Mouse (Mus musculus) myocyte (in vitro differentiated cells): ENCODE measurements around the gene Slc29a4. TPM values are rescaled to one million over a fixed set of nuclear protein-coding genes. Genes with fewer than 3 reads are reported as not detected.

Source experiments
- H3K27me3 ChIP-seq: one replicate; pipeline ENCODE4 v1.6.1; 2011; ENCODE audit not compliant: control insufficient read depth, insufficient read depth, insufficient read length
- H3K36me3 ChIP-seq: one replicate; pipeline ENCODE4 v1.6.1; 2011; ENCODE audit not compliant: control insufficient read depth, insufficient read depth
- H3K4me2 ChIP-seq: one replicate; pipeline ENCODE4 v1.6.1; 2011; ENCODE audit warnings: low read depth, control low read depth
- H3K4me3 ChIP-seq: one replicate; pipeline ENCODE4 v1.5.1; 2011; ENCODE audit warnings: mild to moderate bottlenecking, control low read depth, moderate library complexity
- H3K79me2 ChIP-seq: one replicate; pipeline ENCODE4 v1.6.1; 2011; ENCODE audit not compliant: control insufficient read depth, insufficient read depth
- H3ac ChIP-seq: one replicate; pipeline ENCODE4 v1.6.1; 2011; ENCODE audit not compliant: control insufficient read depth, insufficient read length
- CEBPB ChIP-seq: IDR thresholded peaks from 2 replicates; pipeline ENCODE4 v1.6.1; 2011; ENCODE audit warnings: mild to moderate bottlenecking, moderate library complexity; ENCODE audit not compliant: poor library complexity, insufficient read depth, severe bottlenecking
- E2F4 ChIP-seq: IDR thresholded peaks from one replicate; pipeline ENCODE4 v1.6.1; 2011; ENCODE audit warnings: mild to moderate bottlenecking, control low read depth, moderate library complexity; ENCODE audit not compliant: insufficient read depth
- MAX ChIP-seq: IDR thresholded peaks from one replicate; pipeline ENCODE4 v1.6.1; 2011; ENCODE audit warnings: low read depth, mild to moderate bottlenecking, control low read depth
- MYOD1 ChIP-seq, 3 experiments: IDR thresholded peaks; one replicate each; pipeline ENCODE4 v1.6.1; 2011; ENCODE audit warnings: control low read depth in 2 of 3, low read depth in 2 of 3, mild to moderate bottlenecking in 2 of 3, moderate library complexity in 1 of 3; ENCODE audit not compliant: insufficient read length in 2 of 3, control insufficient read depth in 1 of 3
- MYOG ChIP-seq, 3 experiments: IDR thresholded peaks; one replicate each; pipeline ENCODE4 v1.6.1; 2011; ENCODE audit warnings: control low read depth in 2 of 3, low read depth in 2 of 3, mild to moderate bottlenecking in 2 of 3; ENCODE audit not compliant: insufficient read length in 2 of 3, control insufficient read depth in 1 of 3, insufficient read depth in 1 of 3
- POLR2A ChIP-seq: IDR thresholded peaks from one replicate; pipeline ENCODE4 v1.6.1; 2011; ENCODE audit warnings: low read depth, mild to moderate bottlenecking, control low read depth, moderate library complexity; ENCODE audit not compliant: insufficient read length
- POLR2AphosphoS2 ChIP-seq: IDR thresholded peaks from one replicate; pipeline ENCODE4 v1.6.1; 2011; ENCODE audit warnings: low read depth, control low read depth; ENCODE audit not compliant: insufficient read length
- REST ChIP-seq: IDR thresholded peaks from one replicate; pipeline ENCODE4 v1.6.1; 2011; ENCODE audit warnings: mild to moderate bottlenecking, control low read depth, moderate library complexity; ENCODE audit not compliant: insufficient read depth, insufficient read length
- SRF ChIP-seq: IDR thresholded peaks from one replicate; pipeline ENCODE4 v1.6.1; 2011; ENCODE audit warnings: low read depth; ENCODE audit not compliant: control insufficient read depth, insufficient read length
- TCF12 ChIP-seq: IDR thresholded peaks from one replicate; pipeline ENCODE4 v1.6.1; 2011; ENCODE audit warnings: mild to moderate bottlenecking, control low read depth; ENCODE audit not compliant: poor library complexity, insufficient read depth, severe bottlenecking
- TCF3 ChIP-seq: IDR thresholded peaks from one replicate; pipeline ENCODE4 v1.6.1; 2011; ENCODE audit warnings: low read depth, control low read depth; ENCODE audit not compliant: insufficient read length
- USF1 ChIP-seq: IDR thresholded peaks from one replicate; pipeline ENCODE4 v1.6.1; 2011; ENCODE audit warnings: low read depth, mild to moderate bottlenecking, control low read depth, moderate library complexity
- polyA plus RNA-seq: library from polyadenylated mRNA; unstranded; fragments of >200 nt; fragmentation: generic; extraction: Trizol; gene quantifications from one replicate; pipeline ENCODE4 v1.2.1, GENCODE M21; 2012; ENCODE audit warnings: missing spikeins

Slc29a4 gene
- polyA plus RNA-seq, 1 experiment, result not detected

DNA sequence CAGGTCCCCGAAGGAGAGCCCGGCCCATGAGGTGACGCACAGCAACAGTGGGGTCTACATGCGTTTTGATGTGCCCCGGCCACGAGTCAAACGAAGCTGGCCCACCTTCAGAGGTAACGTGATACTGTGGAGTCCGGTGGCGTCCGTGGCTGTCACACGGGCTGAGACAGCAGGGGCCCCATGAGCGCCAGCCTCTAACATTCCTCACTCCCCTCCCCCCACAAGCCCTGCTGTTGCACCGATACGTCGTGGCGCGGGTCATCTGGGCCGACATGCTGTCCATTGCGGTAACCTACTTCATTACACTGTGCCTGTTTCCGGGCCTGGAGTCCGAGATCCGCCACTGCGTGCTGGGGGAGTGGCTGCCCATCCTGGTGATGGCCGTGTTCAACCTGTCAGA lies 26.2 kb downstream of the Slc29a4 start:
- H3K27me3 ChIP-seq, result peaks cover 29% of the 10 kb centered on the region
- no peak overlapping the region for H3K4me3 ChIP-seq
- no peaks in the 10 kb centered on the region for H3K36me3 ChIP-seq
- H3K4me2 ChIP-seq, result no peak overlapping the region
- no peak for TF ChIP-seq MAX
- no peak for TF ChIP-seq POLR2AphosphoS2
- no peak for TF ChIP-seq CEBPB
- no peak for TF ChIP-seq SRF
- no peak for TF ChIP-seq MYOG (IDR thresholded peaks at IDR 0.05; ENCODE audit: control insufficient read depth in 1 of 3, insufficient read depth in 1 of 3, insufficient read length in 2 of 3, low read depth in 2 of 3)
- TF ChIP-seq TCF3, result no peak
- no peak for TF ChIP-seq E2F4
- TF ChIP-seq POLR2A, result no peak
- TF ChIP-seq TCF12, result no peak
- TF ChIP-seq REST, result no peak
- no peak for TF ChIP-seq USF1
- no peak for TF ChIP-seq MYOD1 (IDR thresholded peaks at IDR 0.05; ENCODE audit: control insufficient read depth in 1 of 3, insufficient read length in 2 of 3, low read depth in 2 of 3)
- no peak overlapping the region for H3ac ChIP-seq
- no peaks in the 10 kb centered on the region for H3K79me2 ChIP-seq

- no peak for TF ChIP-seq POLR2AphosphoS2
- TF ChIP-seq MYOG (IDR thresholded peaks at IDR 0.05; ENCODE audit: control insufficient read depth in 1 of 3, insufficient read depth in 1 of 3, insufficient read length in 2 of 3, low read depth in 2 of 3), result no peak
- no peak for TF ChIP-seq E2F4
- no peak for TF ChIP-seq TCF12
- TF ChIP-seq TCF3, result no peak
- TF ChIP-seq USF1, result no peak
- no peak for TF ChIP-seq CEBPB
- no peak for TF ChIP-seq MAX
- TF ChIP-seq POLR2A, result no peak
- no peak for TF ChIP-seq MYOD1 (IDR thresholded peaks at IDR 0.05; ENCODE audit: control insufficient read depth in 1 of 3, insufficient read length in 2 of 3, low read depth in 2 of 3)
- H3K27me3 ChIP-seq, result peaks cover 26% of the 10 kb centered on the region
- no peak overlapping the region for H3K4me3 ChIP-seq
- no peaks in the 10 kb centered on the region for H3K79me2 ChIP-seq
- no peaks in the 10 kb centered on the region for H3K36me3 ChIP-seq
- H3ac ChIP-seq, result no peak overlapping the region
- H3K4me2 ChIP-seq, result no peak overlapping the region
These were observed 27.6 kb downstream of the Slc29a4 start for GRCm38 (mm10) chr5:142719897-142720296.

DNA sequence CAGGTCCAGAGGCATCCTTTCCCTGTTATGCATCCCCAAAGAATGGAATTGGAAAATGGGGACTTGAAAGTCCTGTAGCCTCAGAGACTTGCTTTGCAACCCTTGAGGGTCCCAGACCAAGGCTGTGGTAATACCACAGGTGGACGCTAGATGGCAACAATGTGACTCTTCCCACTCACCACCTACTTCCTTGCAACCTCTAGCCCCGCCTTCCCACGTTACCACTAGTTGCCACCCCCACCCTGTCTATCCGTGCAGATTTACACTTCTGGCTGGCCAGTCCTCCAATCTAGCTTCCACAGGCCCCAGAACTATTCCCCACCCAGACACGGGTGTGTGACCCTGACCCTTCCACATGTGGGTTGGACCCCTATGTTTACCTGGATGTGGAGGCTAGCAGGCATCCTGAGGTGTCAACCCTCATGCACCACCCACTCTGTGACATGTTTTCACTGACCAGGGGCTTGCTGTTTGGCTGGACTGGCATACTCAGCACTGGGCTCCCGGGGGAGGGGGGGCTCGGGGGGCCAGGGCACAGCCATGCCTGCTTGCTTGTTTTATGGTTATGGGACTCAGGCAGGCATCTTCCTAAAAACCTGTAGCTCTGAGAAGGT lies 31.3 kb downstream of the Slc29a4 start:
- Histone ChIP-seq H3K36me3 (peaks cover 4% of the 10 kb centered on the region), H3ac (no peak overlapping the region), H3K4me2 (no peak overlapping the region), H3K27me3 (no peaks in the 10 kb centered on the region), H3K4me3 (no peak overlapping the region), H3K79me2 (no peaks in the 10 kb centered on the region)
- TF ChIP-seq POLR2AphosphoS2 (peak; percentile 85), REST (no peak)

DNA sequence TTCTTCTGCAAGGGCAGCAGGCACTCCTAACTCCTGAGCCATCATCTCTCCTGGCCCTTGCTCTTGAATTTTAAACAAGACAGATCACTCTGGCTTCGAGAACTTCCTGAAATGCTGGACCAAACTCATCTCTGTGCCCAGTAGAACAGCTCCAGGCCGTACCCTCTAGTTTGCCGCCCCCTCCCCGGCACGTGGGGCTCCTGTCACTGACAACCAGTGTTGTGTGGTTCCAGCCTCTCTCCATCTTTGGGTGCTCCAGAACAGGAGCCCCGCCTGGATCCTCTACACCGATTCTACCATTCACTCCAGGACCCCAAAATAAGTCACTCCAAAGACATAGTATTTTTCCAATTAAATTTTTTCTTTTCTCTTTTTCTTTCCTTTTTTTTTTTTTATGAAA lies 32.0 kb downstream of the Slc29a4 start:
- Histone ChIP-seq H3K27me3 (no peaks in the 10 kb centered on the region), H3K4me2 (no peak overlapping the region), H3ac (no peak overlapping the region), H3K4me3 (no peak overlapping the region), H3K36me3 (peaks cover 10% of the 10 kb centered on the region), H3K79me2 (no peaks in the 10 kb centered on the region)
- TF ChIP-seq USF1 (no peak), SRF (no peak), CEBPB (no peak), TCF3 (no peak), REST (no peak), TCF12 (no peak), E2F4 (no peak), POLR2AphosphoS2 (no peak), POLR2A (no peak), MYOG (IDR thresholded peaks at IDR 0.05; ENCODE audit: control insufficient read depth in 1 of 3, insufficient read depth in 1 of 3, insufficient read length in 2 of 3, low read depth in 2 of 3) (no peak), MYOD1 (IDR thresholded peaks at IDR 0.05; ENCODE audit: control insufficient read depth in 1 of 3, insufficient read length in 2 of 3, low read depth in 2 of 3) (no peak), MAX (no peak)

DNA sequence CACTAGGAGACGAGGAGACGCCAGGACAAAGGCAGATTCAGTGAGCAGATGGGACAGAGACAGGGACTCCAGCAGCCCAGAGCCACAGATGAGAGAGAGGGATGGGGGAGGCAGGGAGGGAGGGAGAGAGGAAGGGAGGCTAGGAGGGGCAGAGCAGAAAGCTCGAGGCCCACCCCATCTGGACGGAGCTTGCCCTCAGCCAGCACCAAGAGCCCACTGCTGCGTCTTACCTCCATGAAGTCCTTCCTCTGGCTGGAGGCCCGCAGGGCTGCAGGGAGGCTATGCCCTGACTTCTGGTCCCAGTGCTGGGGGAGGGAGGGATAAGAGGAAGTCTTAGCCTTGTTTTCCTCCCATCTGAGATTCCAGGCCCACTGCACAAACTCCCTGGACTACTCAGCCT lies 34.4 kb downstream of the Slc29a4 start:
- H3K27me3 ChIP-seq, result no peaks in the 10 kb centered on the region
- TF ChIP-seq MYOG (IDR thresholded peaks at IDR 0.05; ENCODE audit: control insufficient read depth in 1 of 3, insufficient read depth in 1 of 3, insufficient read length in 2 of 3, low read depth in 2 of 3), result no peak
- no peak for TF ChIP-seq REST
- no peak for TF ChIP-seq TCF3
- TF ChIP-seq USF1, result no peak
- no peak for TF ChIP-seq POLR2AphosphoS2
- TF ChIP-seq E2F4, result no peak
- TF ChIP-seq MAX, result no peak
- H3K36me3 ChIP-seq, result peaks cover 20% of the 10 kb centered on the region
- no peak overlapping the region for H3ac ChIP-seq
- no peaks in the 10 kb centered on the region for H3K79me2 ChIP-seq
- H3K4me2 ChIP-seq, result no peak overlapping the region
- H3K4me3 ChIP-seq, result no peak overlapping the region
